Mouse (Mus musculus) intestine, embryonic 14.5 days (tissue): ENCODE data around the gene Obp2a. TPM values are rescaled to one million over a fixed set of nuclear protein-coding genes. Genes with fewer than 3 reads are reported as not detected.
A peak's percentile ranks its signal among the peaks of the same experiment; 100 is the strongest.

ENCODE experiments used
- ATAC-seq: fragments of 200-750 bp; cut with Nextera tagmentation; replicated peaks from 2 replicates; pipeline ENCODE4 v1.8.0; 2017; ENCODE audit warnings: low read depth, moderate number of reproducible peaks, moderate TSS enrichment, moderate library complexity; ENCODE audit not compliant: low FRiP score, low TSS enrichment
- DNase-seq: peaks from one replicate; pipeline ENCODE4 v3.0.0-alpha.2; 2018; ENCODE audit warnings: low spot score
- H3K27ac ChIP-seq: fragments of 300-500 bp; sonication (generic); 2 replicates; pipeline ENCODE4 v1.5.1; 2014; ENCODE audit warnings: low read depth, mild to moderate bottlenecking, control low read depth
- H3K27me3 ChIP-seq: fragments of 300-500 bp; sonication (generic); replicated peaks from 2 replicates; pipeline ENCODE4 v1.6.1; 2014; ENCODE audit warnings: low read length, control low read depth; ENCODE audit not compliant: control insufficient read depth, insufficient read depth
- H3K36me3 ChIP-seq: fragments of 300-500 bp; sonication (generic); 2 replicates; pipeline ENCODE4 v1.6.1; 2014; ENCODE audit warnings: low read length, control low read depth; ENCODE audit not compliant: control insufficient read depth, insufficient read depth
- H3K4me1 ChIP-seq: fragments of 300-500 bp; sonication (generic); replicated peaks from 2 replicates; pipeline ENCODE4 v1.6.1; 2014; ENCODE audit warnings: low read length, control low read depth, mixed read lengths; ENCODE audit not compliant: control insufficient read depth, insufficient read depth
- H3K4me2 ChIP-seq: fragments of 300-500 bp; sonication (generic); 2 replicates; pipeline ENCODE4 v1.6.1; 2014; ENCODE audit warnings: low read length
- H3K4me3 ChIP-seq: fragments of 300-500 bp; sonication (generic); 2 replicates; pipeline ENCODE4 v1.5.1; 2014; ENCODE audit warnings: low read depth, low read length, control low read depth, mixed read lengths
- H3K9ac ChIP-seq: fragments of 300-500 bp; sonication (generic); 2 replicates; pipeline ENCODE4 v1.6.1; 2014; ENCODE audit warnings: mild to moderate bottlenecking, low read length
- H3K9me3 ChIP-seq: fragments of 300-500 bp; sonication (generic); 2 replicates; pipeline ENCODE4 v1.6.1; 2016; ENCODE audit warnings: low read length, control low read depth; ENCODE audit not compliant: control insufficient read depth
- WGBS: fragments of 180-500 bp; shearing (Covaris S2); extraction: QIAGEN DNeasy Blood & Tissue Kit; methylation state at CpG from one replicate; pipeline ENCODE4 v1.1.7; 2014; 5-methylcytosine and 5-hydroxymethylcytosine counted together
- polyA plus RNA-seq: library from polyadenylated mRNA; unstranded; fragments of >200 nt; fragmentation: Nextera tagmentation; extraction: Ambion mirVana; gene quantifications from 2 replicates; pipeline ENCODE4 v1.2.1, GENCODE M21; 2014

Obp2a gene
- polyA plus RNA-seq, 1 experiment from 2014 or later = not detected

DNA sequence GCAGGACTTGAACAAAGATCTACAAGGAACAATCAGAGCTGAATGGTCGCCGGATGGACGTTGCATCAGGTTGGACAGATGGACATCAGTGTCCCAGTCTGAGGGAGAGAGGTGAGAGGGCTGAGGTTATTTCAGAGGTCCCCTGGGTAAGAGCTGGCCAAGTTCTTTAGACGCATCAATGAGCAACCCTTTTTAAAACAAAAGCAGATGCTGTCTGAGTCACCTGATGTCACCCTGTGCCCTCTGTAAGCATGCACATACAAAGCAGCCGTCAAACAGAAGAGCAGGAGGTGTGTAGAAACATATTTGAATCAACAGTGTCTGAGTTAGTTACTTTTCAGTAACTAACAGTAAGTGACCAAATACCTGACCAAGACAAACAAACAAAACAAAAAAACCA lies 35.7 kb upstream of the Obp2a start:
- H3K9me3 ChIP-seq = no peaks in the 10 kb centered on the region
- H3K27ac ChIP-seq = no peak overlapping the region
- H3K9ac ChIP-seq = no peak overlapping the region
- no peaks in the 10 kb centered on the region for H3K36me3 ChIP-seq
- no peak overlapping the region for H3K4me2 ChIP-seq
- WGBS = 81% methylated on average over 5 of the region's 5 CpGs
- no peaks in the 10 kb centered on the region for H3K27me3 ChIP-seq
- H3K4me3 ChIP-seq = no peak overlapping the region
- DNase-seq = no peak
- ATAC-seq = no peak
- no peaks in the 10 kb centered on the region for H3K4me1 ChIP-seq

- Histone ChIP-seq H3K9me3 (no peaks in the 10 kb centered on the region), H3K9ac (no peak overlapping the region), H3K4me2 (no peak overlapping the region), H3K36me3 (no peaks in the 10 kb centered on the region), H3K27me3 (no peaks in the 10 kb centered on the region), H3K4me1 (no peaks in the 10 kb centered on the region), H3K27ac (no peak overlapping the region), H3K4me3 (no peak overlapping the region)
- DNase-seq = no peak
- 65% methylated on average over 1 of the region's 1 CpGs for WGBS
- ATAC-seq = no peak
Measured at GRCm38 (mm10) chr2:25666516-25666915, 33.3 kb upstream of the Obp2a start.

- DNase-seq (no peak), ATAC-seq (no peak)
- Histone ChIP-seq H3K9ac (no peak within 1 kb of the TSS), H3K27ac (no peak within 1 kb of the TSS), H3K36me3 (no peaks in the 10 kb centered on the region), H3K4me2 (no peak within 1 kb of the TSS), H3K27me3 (no peaks in the 10 kb centered on the region), H3K4me3 (no peak within 1 kb of the TSS), H3K9me3 (no peaks in the 10 kb centered on the region), H3K4me1 (no peaks in the 10 kb centered on the region)
- WGBS = 91% methylated on average over 3 of the region's 3 CpGs
Measured at GRCm38 (mm10) chr2:25676486-25676885, 23.4 kb upstream of the Obp2a start, which contains the start of gene Lcn6. Lcn6 (plus strand) TSS chr2:25676786.

DNA sequence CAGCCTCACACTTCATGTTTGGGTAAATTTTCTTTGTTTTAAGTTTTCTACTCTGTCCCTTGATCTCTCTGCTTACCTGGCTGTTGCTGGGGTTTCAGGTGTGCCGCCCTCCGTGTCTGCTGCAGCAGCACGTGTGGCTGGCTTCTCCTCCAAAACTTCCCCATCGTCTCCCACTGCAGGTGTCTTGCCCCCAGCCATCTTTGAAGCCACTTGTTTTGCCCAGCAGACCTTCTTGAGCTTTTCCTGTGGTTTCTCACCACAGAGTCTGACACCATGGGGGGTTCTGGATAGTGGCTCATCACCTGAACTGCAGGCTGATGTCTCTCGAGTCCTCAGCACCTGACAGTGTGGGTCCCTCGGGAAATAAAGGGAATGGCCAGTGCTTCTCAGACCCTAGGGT lies 20.3 kb upstream of the Obp2a start:
- 82% methylated on average over 6 of the region's 6 CpGs for WGBS
- Histone ChIP-seq H3K27me3 (no peaks in the 10 kb centered on the region), H3K36me3 (no peaks in the 10 kb centered on the region), H3K9ac (no peak overlapping the region), H3K4me3 (no peak overlapping the region), H3K4me1 (no peaks in the 10 kb centered on the region), H3K27ac (no peak overlapping the region), H3K9me3 (no peaks in the 10 kb centered on the region), H3K4me2 (no peak overlapping the region)
- no peak for ATAC-seq
- no peak for DNase-seq

DNA sequence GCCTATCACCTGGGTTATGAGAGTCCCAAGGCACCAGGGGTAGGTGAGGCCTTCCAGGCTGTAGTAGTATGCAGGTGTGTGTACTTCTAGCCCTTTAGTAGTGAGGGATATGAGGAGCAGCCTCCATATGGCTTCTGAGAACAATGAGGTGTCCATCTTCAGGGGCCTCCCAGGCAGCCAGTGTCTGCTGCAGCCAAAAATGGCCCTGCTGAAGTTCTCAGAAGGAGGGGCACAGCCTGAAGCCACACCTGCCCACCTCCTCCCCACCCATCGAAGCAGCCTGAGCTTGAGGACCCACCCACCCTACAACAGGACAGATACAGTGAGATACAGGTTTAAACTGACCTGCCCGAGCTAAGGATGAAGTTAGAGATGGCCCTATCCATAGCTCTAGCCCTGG lies 17.4 kb upstream of the Obp2a start, which contains the start of gene Lcn10:
TSS of gene Lcn10 (plus strand) at position 301 of the 400 bp plus-strand sequence.
- H3K36me3 ChIP-seq = no peaks in the 10 kb centered on the region
- H3K4me3 ChIP-seq = no peak within 1 kb of the TSS
- H3K27me3 ChIP-seq = no peaks in the 10 kb centered on the region
- 65% methylated on average over 2 of the region's 2 CpGs for WGBS
- DNase-seq (no peak), ATAC-seq (no peak)
- H3K4me2 ChIP-seq = no peak within 1 kb of the TSS
- no peak within 1 kb of the TSS for H3K9ac ChIP-seq
- H3K9me3 ChIP-seq = no peaks in the 10 kb centered on the region
- no peaks in the 10 kb centered on the region for H3K4me1 ChIP-seq
- no peak within 1 kb of the TSS for H3K27ac ChIP-seq

DNA sequence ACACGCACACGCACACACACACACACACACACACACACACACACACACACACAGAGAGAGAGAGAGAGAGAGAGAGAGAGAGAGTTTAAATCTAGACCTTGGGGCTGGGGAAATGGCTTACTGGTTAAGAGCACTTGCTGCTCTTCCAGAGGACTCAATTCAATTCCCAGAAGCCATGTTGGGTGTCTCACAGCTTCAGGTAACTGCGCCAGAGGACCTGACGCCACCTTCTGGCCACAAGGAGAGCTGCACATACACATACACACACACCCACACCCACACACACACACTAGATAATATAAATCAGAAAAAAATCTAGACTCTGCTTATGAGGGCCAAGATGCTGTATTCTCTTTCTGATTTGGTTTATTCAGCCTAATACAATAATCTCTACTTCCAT lies 12.9 kb upstream of the Obp2a start:
- no peak overlapping the region for H3K4me2 ChIP-seq

DNA sequence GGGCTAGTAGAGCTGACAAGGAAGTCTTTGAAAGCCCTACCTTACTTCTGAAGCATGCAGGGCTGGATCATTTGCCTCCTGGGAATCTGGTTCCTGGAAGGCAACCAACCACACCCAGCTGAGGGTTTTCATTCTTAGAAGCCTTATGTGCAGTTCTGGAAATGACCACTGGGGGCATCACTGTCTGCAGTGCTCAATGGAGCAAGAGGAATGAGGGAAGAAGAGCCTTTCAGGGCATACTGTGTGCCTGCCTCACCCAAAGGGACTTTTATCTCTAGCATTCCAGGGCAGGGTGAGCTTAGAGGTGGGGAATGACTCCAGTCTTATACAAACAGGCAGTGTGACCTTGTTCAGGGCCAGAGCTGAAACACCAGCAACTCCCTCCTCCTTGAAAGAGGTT lies 5.2 kb upstream of the Obp2a start:
- no peak overlapping the region for H3K27ac ChIP-seq
- no peak overlapping the region for H3K9ac ChIP-seq
- no peaks in the 10 kb centered on the region for H3K27me3 ChIP-seq
- no peaks in the 10 kb centered on the region for H3K4me1 ChIP-seq
- no peak overlapping the region for H3K4me3 ChIP-seq
- ATAC-seq (no peak), DNase-seq (peak; percentile 90)
- no peaks in the 10 kb centered on the region for H3K9me3 ChIP-seq
- no peaks in the 10 kb centered on the region for H3K36me3 ChIP-seq
- H3K4me2 ChIP-seq = no peak overlapping the region

More for the DNA sequence above, 12.9 kb upstream of the Obp2a start:
- H3K27me3 ChIP-seq = no peaks in the 10 kb centered on the region
- no peak overlapping the region for H3K4me3 ChIP-seq
- no peaks in the 10 kb centered on the region for H3K9me3 ChIP-seq
- H3K9ac ChIP-seq = no peak overlapping the region
- no peaks in the 10 kb centered on the region for H3K4me1 ChIP-seq
- no peak overlapping the region for H3K27ac ChIP-seq
- ATAC-seq = no peak
- 61% methylated on average over 4 of the region's 4 CpGs for WGBS
- no peak for DNase-seq
- H3K36me3 ChIP-seq = no peaks in the 10 kb centered on the region

DNA sequence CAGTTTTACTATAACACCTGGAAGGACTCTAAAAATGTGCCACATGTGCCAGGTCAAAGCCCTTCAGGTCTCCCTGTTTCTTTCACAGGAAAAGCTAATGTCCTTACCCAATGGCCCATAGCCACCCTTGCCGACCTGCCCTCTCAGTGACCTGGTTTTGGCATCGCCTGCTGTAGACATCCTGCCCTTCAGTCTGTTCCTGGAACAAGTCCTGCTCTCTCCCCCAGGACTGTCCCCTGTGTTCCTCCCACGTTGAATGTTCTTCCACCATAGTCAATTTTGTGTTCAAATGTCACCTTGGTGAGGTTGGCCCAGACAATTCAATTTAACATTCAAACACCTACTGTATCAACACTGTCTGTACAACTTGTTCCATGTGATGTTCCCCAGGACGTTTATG lies 2.9 kb upstream of the Obp2a start:
- H3K4me3 ChIP-seq = no peak overlapping the region
- H3K4me1 ChIP-seq = no peaks in the 10 kb centered on the region
- WGBS = 57% methylated on average over 4 of the region's 4 CpGs
- ATAC-seq = no peak
- H3K9me3 ChIP-seq = no peaks in the 10 kb centered on the region
- DNase-seq = no peak
- no peaks in the 10 kb centered on the region for H3K36me3 ChIP-seq
- no peaks in the 10 kb centered on the region for H3K27me3 ChIP-seq
- no peak overlapping the region for H3K27ac ChIP-seq
- H3K4me2 ChIP-seq = no peak overlapping the region
- H3K9ac ChIP-seq = no peak overlapping the region

DNA sequence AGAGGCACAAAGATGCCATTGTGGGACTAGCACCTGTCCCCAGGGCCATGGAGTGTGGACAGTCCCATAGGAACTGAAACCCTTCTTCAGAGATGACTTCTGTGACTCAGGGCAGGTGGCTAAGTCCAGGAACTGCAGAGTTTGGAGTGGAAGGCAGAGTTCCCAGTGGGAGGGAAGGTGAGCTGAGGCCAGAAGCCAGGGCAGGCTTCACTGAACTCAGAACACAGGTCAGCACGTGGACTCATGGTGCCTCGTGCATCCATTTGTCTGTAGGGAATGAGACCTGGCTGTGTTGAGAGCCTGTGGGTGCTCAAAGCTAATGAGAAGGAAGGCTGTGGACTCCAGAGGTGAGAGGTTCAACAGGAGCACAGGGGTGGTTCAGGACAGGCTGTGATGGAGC lies 1.1 kb upstream of the Obp2a start:
- H3K27me3 ChIP-seq = no peaks in the 10 kb centered on the region
- no peak overlapping the region for H3K9ac ChIP-seq
- no peaks in the 10 kb centered on the region for H3K9me3 ChIP-seq
- H3K36me3 ChIP-seq = no peaks in the 10 kb centered on the region
- 87% methylated on average over 2 of the region's 2 CpGs for WGBS
- no peaks in the 10 kb centered on the region for H3K4me1 ChIP-seq
- no peak overlapping the region for H3K27ac ChIP-seq
- ATAC-seq = no peak
- H3K4me2 ChIP-seq = no peak overlapping the region
- DNase-seq = no peak
- H3K4me3 ChIP-seq = no peak overlapping the region
